Mouse (Mus musculus): Measurements from ENCODE around the gene Phlpp1. TPM values are rescaled to one million over a fixed set of nuclear protein-coding genes. Genes with fewer than 3 reads are reported as not detected.

Gene Phlpp1
- polyA plus RNA-seq, 1 experiment from 2014 or later: 4.8 TPM

- H3K27ac ChIP-seq (ENCODE audit: low read depth, low read length): peak overlapping the region; percentile 30; the same call in 1 of the 2 replicates
- WGBS: 78% methylated on average over 4 of the region's 4 CpGs
- no peak for ATAC-seq (ENCODE audit: low FRiP score, low TSS enrichment)
- no peak overlapping the region for H3K9ac ChIP-seq (ENCODE audit: low read depth, low read length)
- no peaks in the 10 kb centered on the region for H3K27me3 ChIP-seq (ENCODE audit: control insufficient read depth, insufficient read depth, low read length)
- H3K4me2 ChIP-seq (replicated peaks; ENCODE audit: low read depth, low read length): no peak overlapping the region
- H3K36me3 ChIP-seq (ENCODE audit: control insufficient read depth, insufficient read depth, low read length): no peaks in the 10 kb centered on the region
- no peaks in the 10 kb centered on the region for H3K9me3 ChIP-seq (ENCODE audit: control insufficient read depth, low read length)
- H3K4me3 ChIP-seq (ENCODE audit: low read length): no peak overlapping the region
- H3K4me1 ChIP-seq (ENCODE audit: control insufficient read depth, insufficient read depth, low read length): no peaks in the 10 kb centered on the region
These were observed 145.2 kb downstream of the Phlpp1 start for GRCm38 (mm10) chr1:106316641-106317304.

- H3K4me2 ChIP-seq (replicated peaks; ENCODE audit: low read depth, low read length): no peak overlapping the region
- H3K27ac ChIP-seq (ENCODE audit: low read depth, low read length): no peak overlapping the region
- H3K9ac ChIP-seq (ENCODE audit: low read depth, low read length): no peak overlapping the region
- H3K27me3 ChIP-seq (ENCODE audit: control insufficient read depth, insufficient read depth, low read length): no peaks in the 10 kb centered on the region
- H3K4me3 ChIP-seq (ENCODE audit: low read length): no peak overlapping the region
- no peaks in the 10 kb centered on the region for H3K9me3 ChIP-seq (ENCODE audit: control insufficient read depth, low read length)
- H3K4me1 ChIP-seq (ENCODE audit: control insufficient read depth, insufficient read depth, low read length): no peaks in the 10 kb centered on the region
- WGBS: 88% methylated on average over 5 of the region's 5 CpGs
- ATAC-seq (ENCODE audit: low FRiP score, low TSS enrichment): no peak
- H3K36me3 ChIP-seq (ENCODE audit: control insufficient read depth, insufficient read depth, low read length): no peaks in the 10 kb centered on the region
These were observed 146.8 kb downstream of the Phlpp1 start for GRCm38 (mm10) chr1:106318341-106318740.

- H3K27ac ChIP-seq (ENCODE audit: low read depth, low read length): no peak overlapping the region
- H3K4me3 ChIP-seq (ENCODE audit: low read length): no peak overlapping the region
- H3K4me1 ChIP-seq (ENCODE audit: control insufficient read depth, insufficient read depth, low read length): no peaks in the 10 kb centered on the region
- no peak overlapping the region for H3K9ac ChIP-seq (ENCODE audit: low read depth, low read length)
- no peak for ATAC-seq (ENCODE audit: low FRiP score, low TSS enrichment)
- H3K4me2 ChIP-seq (replicated peaks; ENCODE audit: low read depth, low read length): no peak overlapping the region
- WGBS: 83% methylated on average over 1 of the region's 1 CpGs
- no peaks in the 10 kb centered on the region for H3K36me3 ChIP-seq (ENCODE audit: control insufficient read depth, insufficient read depth, low read length)
- H3K9me3 ChIP-seq (ENCODE audit: control insufficient read depth, low read length): no peaks in the 10 kb centered on the region
- no peaks in the 10 kb centered on the region for H3K27me3 ChIP-seq (ENCODE audit: control insufficient read depth, insufficient read depth, low read length)
These were observed 149.0 kb downstream of the Phlpp1 start for GRCm38 (mm10) chr1:106320583-106320982.

DNA sequence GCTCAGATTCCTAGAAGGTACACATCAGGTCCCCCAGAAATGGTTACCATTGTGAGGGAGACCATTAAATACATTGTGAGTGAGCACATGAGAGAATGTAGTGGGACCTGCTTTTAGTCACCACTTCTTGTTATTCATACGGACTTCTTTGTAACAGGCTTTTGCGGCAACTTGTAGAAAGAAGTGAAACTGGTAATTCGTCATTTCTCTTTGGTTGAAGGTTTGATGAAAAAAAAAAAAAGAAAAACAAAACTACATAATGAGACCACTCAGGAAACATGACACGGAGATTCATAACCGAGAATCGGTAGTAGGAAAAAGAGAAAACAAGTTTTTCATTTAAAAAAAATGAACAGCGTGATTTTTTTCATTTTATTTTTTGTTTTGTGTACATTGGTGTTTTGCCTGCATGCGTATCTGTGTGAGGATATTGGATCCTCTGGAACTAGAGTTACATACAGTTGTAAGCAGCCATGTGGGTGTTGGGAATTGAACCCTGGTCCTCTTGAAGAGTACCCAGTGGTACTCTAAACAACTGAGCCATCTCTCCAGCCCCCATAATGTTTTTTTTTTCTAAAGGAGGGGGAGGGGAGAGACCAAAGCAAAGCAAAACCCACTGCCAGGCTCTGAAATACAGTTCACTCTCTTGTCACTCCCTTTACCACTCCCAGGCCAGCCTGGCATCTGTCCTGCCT is 150.0 kb downstream of the Phlpp1 start:
- 86% methylated on average over 8 of the region's 8 CpGs for WGBS
- no peaks in the 10 kb centered on the region for H3K9me3 ChIP-seq (ENCODE audit: control insufficient read depth, low read length)

GRCm38 (mm10) chr1:106326691-106327090 is 155.1 kb downstream of the Phlpp1 start:
- H3K27me3 ChIP-seq (ENCODE audit: control insufficient read depth, insufficient read depth, low read length): no peaks in the 10 kb centered on the region
- H3K9me3 ChIP-seq (ENCODE audit: control insufficient read depth, low read length): no peaks in the 10 kb centered on the region
- H3K9ac ChIP-seq (ENCODE audit: low read depth, low read length): no peak overlapping the region
- H3K27ac ChIP-seq (ENCODE audit: low read depth, low read length): no peak overlapping the region
- H3K4me3 ChIP-seq (ENCODE audit: low read length): no peak overlapping the region
- H3K4me2 ChIP-seq (replicated peaks; ENCODE audit: low read depth, low read length): no peak overlapping the region
- 61% methylated on average over 2 of the region's 2 CpGs for WGBS
- no peaks in the 10 kb centered on the region for H3K36me3 ChIP-seq (ENCODE audit: control insufficient read depth, insufficient read depth, low read length)
- H3K4me1 ChIP-seq (ENCODE audit: control insufficient read depth, insufficient read depth, low read length): no peaks in the 10 kb centered on the region
- no peak for ATAC-seq (ENCODE audit: low FRiP score, low TSS enrichment)

More for the DNA sequence above, 150.0 kb downstream of the Phlpp1 start:
- Histone ChIP-seq H3K4me1 (ENCODE audit: control insufficient read depth, insufficient read depth, low read length) (no peaks in the 10 kb centered on the region), H3K9ac (ENCODE audit: low read depth, low read length) (no peak overlapping the region), H3K36me3 (ENCODE audit: control insufficient read depth, insufficient read depth, low read length) (no peaks in the 10 kb centered on the region), H3K4me3 (ENCODE audit: low read length) (no peak overlapping the region), H3K4me2 (replicated peaks; ENCODE audit: low read depth, low read length) (no peak overlapping the region), H3K27ac (ENCODE audit: low read depth, low read length) (no peak overlapping the region), H3K27me3 (ENCODE audit: control insufficient read depth, insufficient read depth, low read length) (no peaks in the 10 kb centered on the region)
- ATAC-seq (ENCODE audit: low FRiP score, low TSS enrichment): no peak

- Histone ChIP-seq H3K27me3 (ENCODE audit: control insufficient read depth, insufficient read depth, low read length) (no peaks in the 10 kb centered on the region), H3K27ac (ENCODE audit: low read depth, low read length) (no peak overlapping the region), H3K4me2 (replicated peaks; ENCODE audit: low read depth, low read length) (no peak overlapping the region), H3K9ac (ENCODE audit: low read depth, low read length) (no peak overlapping the region), H3K36me3 (ENCODE audit: control insufficient read depth, insufficient read depth, low read length) (peaks cover 12% of the 10 kb centered on the region; the same call in 1 of the 2 replicates), H3K4me1 (ENCODE audit: control insufficient read depth, insufficient read depth, low read length) (no peaks in the 10 kb centered on the region), H3K9me3 (ENCODE audit: control insufficient read depth, low read length) (no peaks in the 10 kb centered on the region), H3K4me3 (ENCODE audit: low read length) (no peak overlapping the region)
- no peak for ATAC-seq (ENCODE audit: low FRiP score, low TSS enrichment)
- 84% methylated on average over 3 of the region's 3 CpGs for WGBS
These were observed 170.5 kb downstream of the Phlpp1 start for GRCm38 (mm10) chr1:106342100-106342499.

- 94% methylated on average over 2 of the region's 2 CpGs for WGBS
- Histone ChIP-seq H3K4me3 (ENCODE audit: low read length) (no peak overlapping the region), H3K9me3 (ENCODE audit: control insufficient read depth, low read length) (no peaks in the 10 kb centered on the region), H3K9ac (ENCODE audit: low read depth, low read length) (no peak overlapping the region), H3K36me3 (ENCODE audit: control insufficient read depth, insufficient read depth, low read length) (peaks cover 12% of the 10 kb centered on the region; the same call in 1 of the 2 replicates), H3K27ac (ENCODE audit: low read depth, low read length) (no peak overlapping the region), H3K4me1 (ENCODE audit: control insufficient read depth, insufficient read depth, low read length) (no peaks in the 10 kb centered on the region), H3K4me2 (replicated peaks; ENCODE audit: low read depth, low read length) (no peak overlapping the region), H3K27me3 (ENCODE audit: control insufficient read depth, insufficient read depth, low read length) (no peaks in the 10 kb centered on the region)
- ATAC-seq (ENCODE audit: low FRiP score, low TSS enrichment): no peak
These were observed 173.7 kb downstream of the Phlpp1 start for GRCm38 (mm10) chr1:106345265-106345664.

GRCm38 (mm10) chr1:106346776-106347175 is 175.2 kb downstream of the Phlpp1 start:
- WGBS: 95% methylated on average over 3 of the region's 3 CpGs
- Histone ChIP-seq H3K4me1 (ENCODE audit: control insufficient read depth, insufficient read depth, low read length) (no peaks in the 10 kb centered on the region), H3K36me3 (ENCODE audit: control insufficient read depth, insufficient read depth, low read length) (peaks cover 18% of the 10 kb centered on the region; the same call in 1 of the 2 replicates), H3K9ac (ENCODE audit: low read depth, low read length) (no peak overlapping the region), H3K4me2 (replicated peaks; ENCODE audit: low read depth, low read length) (no peak overlapping the region), H3K27ac (ENCODE audit: low read depth, low read length) (no peak overlapping the region), H3K27me3 (ENCODE audit: control insufficient read depth, insufficient read depth, low read length) (no peaks in the 10 kb centered on the region), H3K4me3 (ENCODE audit: low read length) (no peak overlapping the region), H3K9me3 (ENCODE audit: control insufficient read depth, low read length) (no peaks in the 10 kb centered on the region)
- no peak for ATAC-seq (ENCODE audit: low FRiP score, low TSS enrichment)

DNA sequence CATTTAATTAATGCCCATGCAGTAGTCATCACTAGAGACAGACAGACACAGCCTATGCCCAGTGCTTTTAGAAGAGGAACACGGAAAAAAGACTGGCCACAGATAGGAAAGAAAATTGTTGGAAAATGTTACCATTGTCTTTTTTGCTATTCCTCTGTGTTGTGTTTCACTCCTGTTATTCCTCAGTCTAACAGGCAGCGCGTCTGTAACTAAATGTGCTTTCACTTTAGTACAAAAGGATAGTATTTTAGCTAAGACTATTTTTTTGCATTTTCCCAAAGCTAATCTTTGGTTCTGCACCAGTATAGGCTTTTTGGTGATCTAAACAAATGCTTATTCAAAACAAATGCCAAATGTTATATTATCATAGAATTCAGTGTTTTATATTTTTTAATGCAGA is 177.6 kb downstream of the Phlpp1 start:
- 99% methylated on average over 3 of the region's 3 CpGs for WGBS
- Histone ChIP-seq H3K9ac (ENCODE audit: low read depth, low read length) (no peak overlapping the region), H3K4me3 (ENCODE audit: low read length) (no peak overlapping the region), H3K27me3 (ENCODE audit: control insufficient read depth, insufficient read depth, low read length) (no peaks in the 10 kb centered on the region), H3K9me3 (ENCODE audit: control insufficient read depth, low read length) (no peaks in the 10 kb centered on the region), H3K4me1 (ENCODE audit: control insufficient read depth, insufficient read depth, low read length) (no peaks in the 10 kb centered on the region), H3K36me3 (ENCODE audit: control insufficient read depth, insufficient read depth, low read length) (peaks cover 11% of the 10 kb centered on the region; the same call in 1 of the 2 replicates), H3K27ac (ENCODE audit: low read depth, low read length) (no peak overlapping the region), H3K4me2 (replicated peaks; ENCODE audit: low read depth, low read length) (no peak overlapping the region)
- no peak for ATAC-seq (ENCODE audit: low FRiP score, low TSS enrichment)
